Mouse (Mus musculus): ENCODE results near the gene Pdcd1lg2.

- TF ChIP-seq CTCF (IDR thresholded peaks at IDR 0.05; ENCODE audit: insufficient read depth, low read length) (no peak), POLR2A (IDR thresholded peaks at IDR 0.05; ENCODE audit: borderline replicate concordance, extremely low read depth, low read depth, low read length) (no peak)
Observed at GRCm38 (mm10) chr19:29422013-29422645, 11.4 kb downstream of the Pdcd1lg2 start.

Measured in lung, adult 2 months (tissue).